8 mouse cellular contexts compared by ENCODE assay signal in genomic region chr5:88928201-88928916, GRCm38 (mm10). TPM values are rescaled to one million over a fixed set of nuclear protein-coding genes. Genes with fewer than 3 reads are reported as not detected.
A peak's percentile ranks its signal among the peaks of the same experiment; 100 is the strongest.
DNase-seq lines count a peak whose midpoint lies in the region; ATAC-seq lines count a peak whose summit lies in the region.

No protein-coding gene starts in this region.

- DNase-seq in cerebellum, postnatal 14 days: peak; percentile 42 to 48
- no peak for DNase-seq in cerebellum, adult 8-10 months
- DNase-seq in ovary, postnatal 36 days (ENCODE audit: low spot score): peak; percentile 14
- no peak for DNase-seq in ovary, postnatal 10 days (ENCODE audit: low spot score)
- DNase-seq in embryo, embryonic 10.5 days (ENCODE audit: low spot score): peak; percentile 66
- peak; percentile 43 for DNase-seq in kidney, adult 8-10 months
- no peak for DNase-seq in urinary bladder, adult 2 months (ENCODE audit: low spot score)

- H3K27ac ChIP-seq in midbrain, embryonic 12.5 days (replicated peaks): no peak overlapping the region

- H3K4me3 ChIP-seq in midbrain, embryonic 12.5 days: no peak overlapping the region

- H3K9me3 ChIP-seq in midbrain, embryonic 12.5 days: no peaks in the 10 kb centered on the region

- WGBS in midbrain, embryonic 12.5 days: 54% methylated on average over 13 of the region's 13 CpGs

- peak; percentile 50 for ATAC-seq in midbrain, embryonic 12.5 days (ENCODE audit: low FRiP score, low read depth)

- peaks cover 7% of the 10 kb centered on the region for H3K4me1 ChIP-seq in midbrain, embryonic 12.5 days

- H3K27me3 ChIP-seq in midbrain, embryonic 12.5 days: no peaks in the 10 kb centered on the region

- H3K36me3 ChIP-seq in midbrain, embryonic 12.5 days: no peaks in the 10 kb centered on the region

- H3K9ac ChIP-seq in midbrain, embryonic 12.5 days (replicated peaks): no peak overlapping the region

- H3K4me2 ChIP-seq in midbrain, embryonic 12.5 days (replicated peaks): no peak overlapping the region

RNA-seq across cellular contexts. Expression of gene Slc4a4, which starts 41.7 kb away (rescaled TPM):
- 2.5 and 3.0 TPM in 2 replicates for polyA plus RNA-seq in midbrain, embryonic 12.5 days (2016; fragmentation: Nextera tagmentation; extraction: Ambion mirVana)
- 3.8 and 4.0 TPM in 2 replicates for polyA plus RNA-seq in urinary bladder, adult 2 months (2012; rRNA removed)

Comparison
In these comparisons a context has a peak if more than half of its experiments do, and no peak if none do; other contexts are left out.
1. DNase-seq: peak in cerebellum, postnatal 14 days (2 of 2), ovary, postnatal 36 days (single experiment), embryo, embryonic 10.5 days (single experiment) and kidney, adult 8-10 months (2 of 2); none in cerebellum, adult 8-10 months (single experiment), ovary, postnatal 10 days (single experiment) and urinary bladder, adult 2 months (single experiment).